Mouse (Mus musculus): ENCODE data around the gene Ammecr1. TPM values are rescaled to one million over a fixed set of nuclear protein-coding genes. Genes with fewer than 3 reads are reported as not detected.

Ammecr1 gene
- polyA plus RNA-seq, 1 experiment from 2014 or later = 25.4 TPM

GRCm38 (mm10) chrX:142829267-142829666 lies 137.3 kb downstream of the Ammecr1 start:
- ATAC-seq (ENCODE audit: insufficient number of reproducible peaks, insufficient read depth, low FRiP score, low read depth) = no peak
- Histone ChIP-seq H3K4me2 (ENCODE audit: low read length) (no peak overlapping the region), H3K36me3 (ENCODE audit: control insufficient read depth, insufficient read depth, low read length) (peaks cover 4% of the 10 kb centered on the region; the same call in 1 of the 2 replicates), H3K4me3 (ENCODE audit: control insufficient read depth in 1 of 2, insufficient read depth in 1 of 2, low read depth in 1 of 2, low read length in 2 of 2) (no peak overlapping the region), H3K27me3 (ENCODE audit: control insufficient read depth, insufficient read depth, low read length) (no peaks in the 10 kb centered on the region), H3K9ac (ENCODE audit: low read length) (no peak overlapping the region), H3K27ac (replicated peaks in 1 of 2; ENCODE audit: control insufficient read depth in 1 of 2, insufficient read depth in 1 of 2, low read depth in 2 of 2, low read length in 2 of 2) (no peak overlapping the region), H3K4me1 (ENCODE audit: control insufficient read depth in 2 of 2, insufficient read depth in 2 of 2, low read length in 2 of 2) (peaks cover 38 to 61% of the 10 kb centered on the region in 2 experiments), H3K9me3 (ENCODE audit: control insufficient read depth, low read length) (no peaks in the 10 kb centered on the region)
- 72% methylated on average over 2 of the region's 2 CpGs for WGBS

- ATAC-seq (ENCODE audit: insufficient number of reproducible peaks, insufficient read depth, low FRiP score, low read depth) = no peak
- H3K4me3 ChIP-seq (ENCODE audit: control insufficient read depth in 1 of 2, insufficient read depth in 1 of 2, low read depth in 1 of 2, low read length in 2 of 2) = no peak overlapping the region
- no peaks in the 10 kb centered on the region for H3K36me3 ChIP-seq (ENCODE audit: control insufficient read depth, insufficient read depth, low read length)
- 58% methylated on average over 13 of the region's 13 CpGs for WGBS
- H3K4me2 ChIP-seq (ENCODE audit: low read length) = peak overlapping the region; percentile 11; the same call in 1 of the 2 replicates
- H3K27me3 ChIP-seq (ENCODE audit: control insufficient read depth, insufficient read depth, low read length) = no peaks in the 10 kb centered on the region
- H3K9me3 ChIP-seq (ENCODE audit: control insufficient read depth, low read length) = no peaks in the 10 kb centered on the region
- H3K4me1 ChIP-seq (ENCODE audit: control insufficient read depth in 2 of 2, insufficient read depth in 2 of 2, low read length in 2 of 2) = peaks cover 36 to 60% of the 10 kb centered on the region in 2 experiments
- H3K27ac ChIP-seq (replicated peaks in 1 of 2; ENCODE audit: control insufficient read depth in 1 of 2, insufficient read depth in 1 of 2, low read depth in 2 of 2, low read length in 2 of 2) = peak overlapping the region in 1 of 2 experiments; percentile 47; a peak in 3 of 4 replicates
- 0 out of 2 replicates have a peak overlapping the region, but pooled peaks have one; percentile 11 for H3K9ac ChIP-seq (ENCODE audit: low read length)
Measured at GRCm38 (mm10) chrX:142828184-142828908, 138.2 kb downstream of the Ammecr1 start.

GRCm38 (mm10) chrX:142827644-142828043 lies 138.9 kb downstream of the Ammecr1 start:
- Histone ChIP-seq H3K4me1 (ENCODE audit: control insufficient read depth in 2 of 2, insufficient read depth in 2 of 2, low read length in 2 of 2) (peaks cover 35 to 60% of the 10 kb centered on the region in 2 experiments), H3K36me3 (ENCODE audit: control insufficient read depth, insufficient read depth, low read length) (no peaks in the 10 kb centered on the region), H3K4me3 (ENCODE audit: control insufficient read depth in 1 of 2, insufficient read depth in 1 of 2, low read depth in 1 of 2, low read length in 2 of 2) (no peak overlapping the region), H3K27ac (replicated peaks in 1 of 2; ENCODE audit: control insufficient read depth in 1 of 2, insufficient read depth in 1 of 2, low read depth in 2 of 2, low read length in 2 of 2) (peak overlapping the region in 1 of 2 experiments; percentile 47; a peak in 1 of 4 replicates), H3K4me2 (ENCODE audit: low read length) (0 out of 2 replicates have a peak overlapping the region, but pooled peaks have one; percentile 11), H3K9me3 (ENCODE audit: control insufficient read depth, low read length) (no peaks in the 10 kb centered on the region), H3K9ac (ENCODE audit: low read length) (no peak overlapping the region), H3K27me3 (ENCODE audit: control insufficient read depth, insufficient read depth, low read length) (no peaks in the 10 kb centered on the region)
- WGBS = 22% methylated on average over 1 of the region's 1 CpGs
- ATAC-seq (ENCODE audit: insufficient number of reproducible peaks, insufficient read depth, low FRiP score, low read depth) = no peak

- no peaks in the 10 kb centered on the region for H3K9me3 ChIP-seq (ENCODE audit: control insufficient read depth, low read length)
- WGBS = 20% methylated on average over 1 of the region's 1 CpGs
- 0 out of 2 replicates have a peak, but pooled peaks have one; percentile 44 for ATAC-seq (ENCODE audit: insufficient number of reproducible peaks, insufficient read depth, low FRiP score, low read depth)
- H3K4me1 ChIP-seq (ENCODE audit: control insufficient read depth in 2 of 2, insufficient read depth in 2 of 2, low read length in 2 of 2) = peaks cover 32 to 48% of the 10 kb centered on the region in 2 experiments
- H3K36me3 ChIP-seq (ENCODE audit: control insufficient read depth, insufficient read depth, low read length) = no peaks in the 10 kb centered on the region
- no peaks in the 10 kb centered on the region for H3K27me3 ChIP-seq (ENCODE audit: control insufficient read depth, insufficient read depth, low read length)
- peak overlapping the region; percentile 53 for H3K4me2 ChIP-seq (ENCODE audit: low read length)
- H3K9ac ChIP-seq (ENCODE audit: low read length) = peak overlapping the region; percentile 62
- peak overlapping the region; percentile 9 to 17; a peak in 3 of 4 replicates for H3K4me3 ChIP-seq (ENCODE audit: control insufficient read depth in 1 of 2, insufficient read depth in 1 of 2, low read depth in 1 of 2, low read length in 2 of 2)
- H3K27ac ChIP-seq (replicated peaks in 1 of 2; ENCODE audit: control insufficient read depth in 1 of 2, insufficient read depth in 1 of 2, low read depth in 2 of 2, low read length in 2 of 2) = peak overlapping the region; percentile 88
Measured at GRCm38 (mm10) chrX:142825309-142825708, 141.2 kb downstream of the Ammecr1 start.

- Histone ChIP-seq H3K36me3 (ENCODE audit: control insufficient read depth, insufficient read depth, low read length) (no peaks in the 10 kb centered on the region), H3K4me1 (ENCODE audit: control insufficient read depth in 2 of 2, insufficient read depth in 2 of 2, low read length in 2 of 2) (peaks cover 21 to 29% of the 10 kb centered on the region in 2 experiments), H3K27ac (replicated peaks in 1 of 2; ENCODE audit: control insufficient read depth in 1 of 2, insufficient read depth in 1 of 2, low read depth in 2 of 2, low read length in 2 of 2) (peak overlapping the region in 1 of 2 experiments; percentile 57; a peak in 1 of 4 replicates), H3K9ac (ENCODE audit: low read length) (no peak overlapping the region), H3K27me3 (ENCODE audit: control insufficient read depth, insufficient read depth, low read length) (no peaks in the 10 kb centered on the region), H3K4me3 (ENCODE audit: control insufficient read depth in 1 of 2, insufficient read depth in 1 of 2, low read depth in 1 of 2, low read length in 2 of 2) (no peak overlapping the region), H3K9me3 (ENCODE audit: control insufficient read depth, low read length) (no peaks in the 10 kb centered on the region), H3K4me2 (ENCODE audit: low read length) (no peak overlapping the region)
- no peak for ATAC-seq (ENCODE audit: insufficient number of reproducible peaks, insufficient read depth, low FRiP score, low read depth)
- WGBS = 29% methylated on average over 3 of the region's 3 CpGs
Measured at GRCm38 (mm10) chrX:142821846-142822245, 144.7 kb downstream of the Ammecr1 start.

GRCm38 (mm10) chrX:142821239-142821638 lies 145.3 kb downstream of the Ammecr1 start:
- no peaks in the 10 kb centered on the region for H3K27me3 ChIP-seq (ENCODE audit: control insufficient read depth, insufficient read depth, low read length)
- WGBS = 39% methylated on average over 6 of the region's 6 CpGs
- no peak overlapping the region for H3K9ac ChIP-seq (ENCODE audit: low read length)
- H3K4me2 ChIP-seq (ENCODE audit: low read length) = no peak overlapping the region
- no peak overlapping the region for H3K4me3 ChIP-seq (ENCODE audit: control insufficient read depth in 1 of 2, insufficient read depth in 1 of 2, low read depth in 1 of 2, low read length in 2 of 2)
- no peaks in the 10 kb centered on the region for H3K9me3 ChIP-seq (ENCODE audit: control insufficient read depth, low read length)
- H3K4me1 ChIP-seq (ENCODE audit: control insufficient read depth in 2 of 2, insufficient read depth in 2 of 2, low read length in 2 of 2) = peaks cover 17 to 24% of the 10 kb centered on the region in 2 experiments
- H3K36me3 ChIP-seq (ENCODE audit: control insufficient read depth, insufficient read depth, low read length) = no peaks in the 10 kb centered on the region
- peak; percentile 42; the same call in 1 of the 2 replicates for ATAC-seq (ENCODE audit: insufficient number of reproducible peaks, insufficient read depth, low FRiP score, low read depth)
- peak overlapping the region; percentile 17 to 57 for H3K27ac ChIP-seq (replicated peaks in 1 of 2; ENCODE audit: control insufficient read depth in 1 of 2, insufficient read depth in 1 of 2, low read depth in 2 of 2, low read length in 2 of 2)

- 43% methylated on average over 10 of the region's 10 CpGs for WGBS
- Histone ChIP-seq H3K9me3 (ENCODE audit: control insufficient read depth, low read length) (no peaks in the 10 kb centered on the region), H3K4me1 (ENCODE audit: control insufficient read depth in 2 of 2, insufficient read depth in 2 of 2, low read length in 2 of 2) (peaks cover 9 to 11% of the 10 kb centered on the region in 2 experiments), H3K4me3 (ENCODE audit: control insufficient read depth in 1 of 2, insufficient read depth in 1 of 2, low read depth in 1 of 2, low read length in 2 of 2) (no peak overlapping the region), H3K4me2 (ENCODE audit: low read length) (no peak overlapping the region), H3K27me3 (ENCODE audit: control insufficient read depth, insufficient read depth, low read length) (no peaks in the 10 kb centered on the region), H3K9ac (ENCODE audit: low read length) (no peak overlapping the region), H3K27ac (replicated peaks in 1 of 2; ENCODE audit: control insufficient read depth in 1 of 2, insufficient read depth in 1 of 2, low read depth in 2 of 2, low read length in 2 of 2) (no peak overlapping the region), H3K36me3 (ENCODE audit: control insufficient read depth, insufficient read depth, low read length) (no peaks in the 10 kb centered on the region)
- ATAC-seq (ENCODE audit: insufficient number of reproducible peaks, insufficient read depth, low FRiP score, low read depth) = no peak
Measured at GRCm38 (mm10) chrX:142818057-142818682, 148.4 kb downstream of the Ammecr1 start.
